Mouse (Mus musculus) forebrain, embryonic 16.5 days (tissue): ENCODE data around the gene Wls. TPM values are rescaled to one million over a fixed set of nuclear protein-coding genes. Genes with fewer than 3 reads are reported as not detected.

ENCODE experiments used
- ATAC-seq: fragments of 200-750 bp; cut with Nextera tagmentation; 2 replicates; pipeline ENCODE4 v1.8.0; 2017; ENCODE audit warnings: mild to moderate bottlenecking, moderate library complexity
- H3K27ac ChIP-seq: fragments of 300-500 bp; sonication (generic); 2 replicates; pipeline ENCODE4 v1.5.1; 2014; ENCODE audit warnings: low read length, control low read depth
- H3K27me3 ChIP-seq: fragments of 300-500 bp; sonication (generic); replicated peaks from 2 replicates; pipeline ENCODE4 v1.6.1; 2014; ENCODE audit warnings: low read length; ENCODE audit not compliant: control insufficient read depth, insufficient read depth
- H3K36me3 ChIP-seq: fragments of 300-500 bp; sonication (generic); 2 replicates; pipeline ENCODE4 v1.6.1; 2014; ENCODE audit not compliant: control insufficient read depth, insufficient read depth
- H3K4me1 ChIP-seq: fragments of 300-500 bp; sonication (generic); replicated peaks from 2 replicates; pipeline ENCODE4 v1.6.1; 2014; ENCODE audit warnings: low read length; ENCODE audit not compliant: control insufficient read depth, insufficient read depth
- H3K4me2 ChIP-seq: fragments of 300-500 bp; sonication (generic); 2 replicates; pipeline ENCODE4 v1.6.1; 2014; ENCODE audit warnings: mild to moderate bottlenecking, low read length, control low read depth
- H3K4me3 ChIP-seq: fragments of 300-500 bp; sonication (generic); replicated peaks from 2 replicates; pipeline ENCODE4 v1.5.1; 2014; ENCODE audit warnings: mild to moderate bottlenecking, low read length, control low read depth
- H3K9ac ChIP-seq: fragments of 300-500 bp; sonication (generic); replicated peaks from 2 replicates; pipeline ENCODE4 v1.6.1; 2014; ENCODE audit warnings: low read depth, low read length, control low read depth
- H3K9me3 ChIP-seq: fragments of 300-500 bp; sonication (generic); 2 replicates; pipeline ENCODE4 v1.6.1; 2016; ENCODE audit warnings: low read length; ENCODE audit not compliant: control insufficient read depth
- WGBS: fragments of 180-500 bp; shearing (Covaris S2); extraction: QIAGEN DNeasy Blood & Tissue Kit; methylation state at CpG from one replicate; pipeline ENCODE4 v1.1.7; 2014; 5-methylcytosine and 5-hydroxymethylcytosine counted together
- polyA plus RNA-seq: library from polyadenylated mRNA; unstranded; fragments of >200 nt; fragmentation: Nextera tagmentation; extraction: Ambion mirVana; gene quantifications from 2 replicates; pipeline ENCODE4 v1.2.1, GENCODE M21; 2015

The Wls gene
- polyA plus RNA-seq, 1 experiment from 2014 or later = 34.6 TPM

DNA sequence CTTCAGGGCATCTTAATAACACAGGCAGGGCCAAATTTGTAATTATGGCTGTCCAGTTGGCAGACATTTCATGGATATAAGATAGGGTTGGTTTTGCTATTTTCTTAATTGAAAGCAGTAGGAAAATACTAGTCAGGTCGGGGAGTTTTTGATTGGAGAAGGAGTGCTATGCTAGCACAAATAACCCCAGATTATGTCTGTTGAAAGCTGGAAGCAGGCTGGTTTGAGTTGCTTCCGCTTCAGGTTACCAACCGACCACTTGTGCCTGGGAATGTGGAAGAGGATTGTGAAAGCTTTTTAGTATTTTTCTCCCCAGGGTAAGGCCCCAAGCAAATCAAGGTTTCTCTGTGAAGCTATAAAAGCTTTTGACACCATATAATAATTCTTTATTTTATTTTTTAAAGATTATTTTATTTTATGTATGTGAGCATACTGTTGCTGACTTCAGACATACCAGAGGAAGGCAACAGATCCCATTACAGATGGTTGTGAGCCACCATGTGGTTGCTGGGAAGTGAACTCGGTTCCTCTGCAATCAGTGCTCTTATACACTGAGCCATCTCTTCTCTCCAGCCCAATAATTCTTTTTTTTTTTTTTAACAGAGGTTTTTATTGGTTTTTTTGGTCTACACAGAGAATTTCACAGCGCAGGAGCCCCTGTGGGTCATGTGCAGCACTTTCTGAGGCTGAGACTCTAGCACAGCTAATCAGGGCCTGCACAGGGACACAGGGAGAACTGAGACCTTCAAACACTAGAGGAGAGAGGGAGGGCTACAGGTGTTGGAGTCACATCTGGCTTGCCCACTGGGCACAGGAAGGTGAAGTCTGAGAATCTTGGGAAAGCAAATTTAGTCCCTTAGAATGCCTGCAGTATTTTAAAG, 50.9 kb downstream of the Wls start:
- Histone ChIP-seq H3K4me3 (no peak overlapping the region), H3K36me3 (no peaks in the 10 kb centered on the region), H3K27me3 (no peaks in the 10 kb centered on the region), H3K27ac (no peak overlapping the region), H3K9me3 (no peaks in the 10 kb centered on the region), H3K4me2 (no peak overlapping the region), H3K4me1 (peaks cover 7% of the 10 kb centered on the region), H3K9ac (no peak overlapping the region)
- 71% methylated on average over 5 of the region's 5 CpGs for WGBS
- no peak for ATAC-seq

GRCm38 (mm10) chr3:159891057-159891752, 51.7 kb downstream of the Wls start:
- 87% methylated on average over 8 of the region's 8 CpGs for whole genome bisulfite sequencing
- no peak overlapping the region for H3K4me2 ChIP-seq

GRCm38 (mm10) chr3:159907329-159907728, 67.9 kb downstream of the Wls start:
- Histone ChIP-seq H3K36me3 (no peaks in the 10 kb centered on the region), H3K4me3 (no peak overlapping the region), H3K4me1 (no peaks in the 10 kb centered on the region), H3K9me3 (no peaks in the 10 kb centered on the region), H3K27me3 (no peaks in the 10 kb centered on the region), H3K9ac (no peak overlapping the region), H3K4me2 (no peak overlapping the region), H3K27ac (no peak overlapping the region)
- 91% methylated on average over 1 of the region's 1 CpGs for WGBS
- ATAC-seq = no peak

More at GRCm38 (mm10) chr3:159891057-159891752, 51.7 kb downstream of the Wls start:
- H3K27ac ChIP-seq = no peak overlapping the region
- no peak overlapping the region for H3K9ac ChIP-seq
- H3K9me3 ChIP-seq = no peaks in the 10 kb centered on the region
- no peaks in the 10 kb centered on the region for H3K27me3 ChIP-seq
- ATAC-seq = no peak
- H3K4me3 ChIP-seq = no peak overlapping the region
- H3K4me1 ChIP-seq = peaks cover under 1% of the 10 kb centered on the region
- H3K36me3 ChIP-seq = no peaks in the 10 kb centered on the region

DNA sequence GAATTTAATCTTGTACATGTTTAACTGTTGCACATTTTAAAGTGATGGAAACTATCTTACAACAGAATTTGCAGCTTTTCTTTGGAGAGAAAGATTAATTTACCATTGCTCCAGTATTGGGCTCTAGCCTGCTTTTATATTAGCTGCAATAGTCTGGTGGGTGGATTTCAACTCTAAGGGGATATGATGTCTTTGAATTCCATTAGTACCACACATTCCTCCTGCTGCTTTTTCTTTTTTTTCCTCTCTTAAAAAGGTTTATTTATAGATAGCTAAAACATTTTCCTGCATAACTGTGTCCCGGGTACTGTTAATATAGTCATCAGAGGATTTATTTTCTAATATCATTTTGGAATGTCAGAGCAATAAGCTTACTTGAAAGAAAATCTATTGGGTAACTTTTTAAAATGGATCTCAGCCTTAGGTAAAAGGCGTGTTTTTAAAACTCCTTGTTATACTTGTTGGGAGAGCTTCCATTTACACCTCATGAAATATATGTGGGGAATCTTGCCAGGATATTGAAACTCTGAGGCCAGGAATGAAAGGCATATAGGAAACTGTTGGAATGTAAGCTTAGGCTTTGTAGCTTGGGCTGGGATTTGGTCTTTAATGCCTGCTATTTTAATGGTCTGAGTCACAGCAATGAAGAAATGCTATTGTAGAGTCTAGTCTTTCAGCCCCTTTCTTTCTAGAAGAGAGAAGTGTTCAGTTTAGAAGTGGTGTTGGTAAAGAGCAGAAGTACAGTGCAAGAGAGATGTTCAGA, 78.0 kb downstream of the Wls start:
- H3K27me3 ChIP-seq = no peaks in the 10 kb centered on the region
- H3K4me3 ChIP-seq = no peak overlapping the region
- no peaks in the 10 kb centered on the region for H3K36me3 ChIP-seq
- H3K9me3 ChIP-seq = no peaks in the 10 kb centered on the region
- H3K4me2 ChIP-seq = no peak overlapping the region
- H3K4me1 ChIP-seq = no peaks in the 10 kb centered on the region
- no peak for ATAC-seq
- H3K27ac ChIP-seq = no peak overlapping the region
- 90% methylated on average over 2 of the region's 2 CpGs for WGBS
- H3K9ac ChIP-seq = no peak overlapping the region

Other genes starting within 250 kb of the Wls start
- gene Rpe65, start 240.5 kb upstream of the Wls start, polyA plus RNA-seq = not detected in 2 replicates